Mouse (Mus musculus) CH12.LX (cell line): ENCODE measurements around the gene Gucy2e. TPM values are rescaled to one million over a fixed set of nuclear protein-coding genes. Genes with fewer than 3 reads are reported as not detected.

ENCODE experiments used
- DNase-seq: peaks from one replicate; pipeline ENCODE4 v3.0.0-alpha.2; 2013; ENCODE audit errors: extremely low read depth
- H3K27ac ChIP-seq: 2 replicates; pipeline ENCODE4 v1.5.1; 2012; ENCODE audit warnings: low read depth, mild to moderate bottlenecking, control low read depth, moderate library complexity; ENCODE audit not compliant: insufficient read depth
- H3K27me3 ChIP-seq: replicated peaks from 2 replicates; pipeline ENCODE3; 2012; ENCODE audit warnings: inconsistent platforms
- H3K36me3 ChIP-seq, 2 experiments: replicated peaks in 1 of 2; 2 replicates each; pipeline versions ENCODE3 to v1.6.1; 2012; ENCODE audit warnings: inconsistent platforms in 1 of 2, low read length in 1 of 2, mild to moderate bottlenecking in 1 of 2, mixed read lengths in 1 of 2, moderate library complexity in 1 of 2; ENCODE audit not compliant: control insufficient read depth in 1 of 2, insufficient read depth in 1 of 2
- H3K4me1 ChIP-seq, 2 experiments: 2 replicates each; pipeline ENCODE4 v1.6.1; 2012; ENCODE audit warnings: inconsistent platforms in 1 of 2, moderate library complexity in 1 of 2; ENCODE audit not compliant: insufficient read depth in 2 of 2, control insufficient read depth in 1 of 2
- H3K4me2 ChIP-seq: 2 replicates; pipeline ENCODE4 v1.6.1; 2012; ENCODE audit warnings: low read depth, mild to moderate bottlenecking, control low read depth; ENCODE audit not compliant: poor library complexity, insufficient read depth, severe bottlenecking
- H3K4me3 ChIP-seq, 3 experiments: fragments of 150-350 bp in 1 of 3; sonication (generic) in 1 of 3; replicated peaks in 1 of 3; 2 replicates each; pipeline versions ENCODE3 to v1.5.1; 2011 to 2012; ENCODE audit warnings: low read depth in 2 of 3, low read length in 2 of 3, mild to moderate bottlenecking in 2 of 3, moderate library complexity in 2 of 3, control low read depth in 1 of 3, improper control_type of control experiment in 1 of 3, inconsistent platforms in 1 of 3, mixed read lengths in 1 of 3; ENCODE audit not compliant: poor library complexity in 1 of 3
- H3K79me2 ChIP-seq: replicated peaks from 2 replicates; pipeline ENCODE4 v1.6.1; 2012; ENCODE audit warnings: mild to moderate bottlenecking, moderate library complexity; ENCODE audit not compliant: control insufficient read depth, poor library complexity, insufficient read depth, severe bottlenecking; ENCODE audit errors: extremely low read depth
- H3K9ac ChIP-seq: 2 replicates; pipeline ENCODE4 v1.6.1; 2012; ENCODE audit warnings: low read depth, mild to moderate bottlenecking, control low read depth, moderate library complexity; ENCODE audit not compliant: insufficient read depth
- H3K9me3 ChIP-seq: replicated peaks from 2 replicates; pipeline ENCODE3; 2012; ENCODE audit warnings: low read length, inconsistent platforms, mixed read lengths
- BHLHE40 ChIP-seq: IDR thresholded peaks from 2 replicates; pipeline ENCODE4 v1.6.1; 2011; ENCODE audit warnings: mild to moderate bottlenecking, low read depth, low read length, improper control_type of control experiment
- CHD2 ChIP-seq: IDR thresholded peaks from 2 replicates; pipeline ENCODE4 v1.6.1; 2011; ENCODE audit warnings: low read length, improper control_type of control experiment
- CTCF ChIP-seq, 2 experiments: IDR thresholded peaks in 1 of 2; conservative IDR thresholded peaks in 1 of 2; 2 replicates each; pipeline ENCODE4 v1.5.1; 2011 to 2012; ENCODE audit warnings: low read depth in 2 of 2, low read length in 2 of 2, improper control_type of control experiment in 1 of 2, inconsistent platforms in 1 of 2, mild to moderate bottlenecking in 1 of 2, moderate library complexity in 1 of 2
- E2F4 ChIP-seq: IDR thresholded peaks from 2 replicates; pipeline ENCODE4 v1.6.1; 2011; ENCODE audit warnings: low read depth, low read length, improper control_type of control experiment; ENCODE audit not compliant: insufficient replicate concordance
- EP300 ChIP-seq: IDR thresholded peaks from 2 replicates; pipeline ENCODE4 v1.6.1; 2011; ENCODE audit warnings: low read length, improper control_type of control experiment
- HCFC1 ChIP-seq: IDR thresholded peaks from 2 replicates; pipeline ENCODE4 v1.6.1; 2012; ENCODE audit warnings: low read depth, mild to moderate bottlenecking, inconsistent platforms, low read length, improper control_type of control experiment
- IRF4 ChIP-seq: IDR thresholded peaks from 2 replicates; pipeline ENCODE4 v1.6.1; 2014; ENCODE audit warnings: low read depth, mild to moderate bottlenecking, inconsistent platforms, low read length, improper control_type of control experiment
- JUN ChIP-seq: IDR thresholded peaks from 2 replicates; pipeline ENCODE4 v1.6.1; 2011; ENCODE audit warnings: low read depth, mild to moderate bottlenecking, low read length, improper control_type of control experiment, moderate library complexity; ENCODE audit not compliant: insufficient read depth
- JUND ChIP-seq: conservative IDR thresholded peaks from 2 replicates; pipeline ENCODE4 v1.6.1; 2011; ENCODE audit warnings: low read depth, low read length, improper control_type of control experiment
- KAT2A ChIP-seq: IDR thresholded peaks from 2 replicates; pipeline ENCODE4 v1.6.1; 2012; ENCODE audit warnings: low read length, improper control_type of control experiment, inconsistent platforms; ENCODE audit not compliant: insufficient replicate concordance
- MAX ChIP-seq: IDR thresholded peaks from 2 replicates; pipeline ENCODE4 v1.6.1; 2011; ENCODE audit warnings: low read length, improper control_type of control experiment
- MAZ ChIP-seq: IDR thresholded peaks from 2 replicates; pipeline ENCODE4 v1.6.1; 2012; ENCODE audit warnings: low read depth, mild to moderate bottlenecking, inconsistent platforms, low read length, improper control_type of control experiment, moderate library complexity
- MEF2A ChIP-seq: IDR thresholded peaks from 2 replicates; pipeline ENCODE4 v1.6.1; 2014; ENCODE audit warnings: low read depth, mild to moderate bottlenecking, inconsistent platforms, low read length, improper control_type of control experiment, borderline replicate concordance
- MXI1 ChIP-seq: IDR thresholded peaks from 2 replicates; pipeline ENCODE4 v1.6.1; 2011; ENCODE audit warnings: mild to moderate bottlenecking, low read depth, low read length, improper control_type of control experiment
- MYC ChIP-seq: IDR thresholded peaks from 2 replicates; pipeline ENCODE4 v1.6.1; 2011; ENCODE audit warnings: low read depth, mild to moderate bottlenecking, improper control_type of control experiment, low read length
- NELFE ChIP-seq: IDR thresholded peaks from 2 replicates; pipeline ENCODE4 v1.6.1; 2011; ENCODE audit warnings: low read depth, low read length, improper control_type of control experiment
- NRF1 ChIP-seq: IDR thresholded peaks from 2 replicates; pipeline ENCODE4 v1.6.1; 2014; ENCODE audit warnings: low read depth, mild to moderate bottlenecking, inconsistent platforms, low read length, improper control_type of control experiment, moderate library complexity
- POLR2AphosphoS2 ChIP-seq: IDR thresholded peaks from 2 replicates; pipeline ENCODE4 v1.6.1; 2011; ENCODE audit warnings: low read depth, low read length, improper control_type of control experiment
- RAD21 ChIP-seq: IDR thresholded peaks from 2 replicates; pipeline ENCODE4 v1.6.1; 2011; ENCODE audit warnings: low read depth, mild to moderate bottlenecking, low read length, improper control_type of control experiment, moderate library complexity
- SIN3A ChIP-seq: IDR thresholded peaks from 2 replicates; pipeline ENCODE4 v1.6.1; 2012; ENCODE audit warnings: low read length, improper control_type of control experiment, inconsistent platforms
- SMC3 ChIP-seq: IDR thresholded peaks from 2 replicates; pipeline ENCODE4 v1.6.1; 2011; ENCODE audit warnings: low read depth, low read length, improper control_type of control experiment
- TBP ChIP-seq: conservative IDR thresholded peaks from 2 replicates; pipeline ENCODE4 v1.6.1; 2011; ENCODE audit warnings: low read depth, low read length, improper control_type of control experiment
- TCF12 ChIP-seq: IDR thresholded peaks from 2 replicates; pipeline ENCODE4 v1.6.1; 2014; ENCODE audit warnings: low read depth, mild to moderate bottlenecking, inconsistent platforms, low read length, improper control_type of control experiment
- USF2 ChIP-seq: conservative IDR thresholded peaks from 2 replicates; pipeline ENCODE4 v1.6.1; 2011; ENCODE audit warnings: low read depth, low read length, improper control_type of control experiment
- ZKSCAN1 ChIP-seq: IDR thresholded peaks from 2 replicates; pipeline ENCODE4 v1.6.1; 2012; ENCODE audit warnings: low read depth, inconsistent platforms, low read length, improper control_type of control experiment, borderline replicate concordance
- dilution Hi-C: fragments of 300-500 bp; cut with MboI; formaldehyde crosslinking; loops from 2 replicates; pipeline ENCODE4 v1.14.3; 2020; ENCODE audit warnings: low sequenced_read_pairs; ENCODE audit not compliant: extremely low pct_unique_long_range_greater_than_20kb, extremely low pct_ligation_motif_present
- in situ Hi-C: fragments of 300-500 bp; cut with MboI; formaldehyde crosslinking; loops from 3 replicates; pipeline ENCODE4 v1.14.3; 2019; ENCODE audit warnings: low sequenced_read_pairs, low pct_ligation_motif_present, low pct_unique_long_range_greater_than_20kb, mixed read lengths
- polyA plus RNA-seq: library from polyadenylated mRNA; unstranded; fragments of >175 nt; gene quantifications from 2 replicates; pipeline ENCODE4 v1.2.1, GENCODE M21; 2012; ENCODE audit warnings: low read depth; ENCODE audit not compliant: insufficient read length
- total RNA-seq, 2 experiments: library from RNA; depleted of rRNA; stranded (reverse); fragments of 300-350 nt in 1 of 2; fragments of >200 nt in 1 of 2; gene quantifications; 2 replicates each; pipeline ENCODE4 v1.2.3; 2012 to 2014

Gucy2e gene
- total and polyA plus RNA-seq, 3 experiments, result 0.03 TPM; not detected in 2

DNA sequence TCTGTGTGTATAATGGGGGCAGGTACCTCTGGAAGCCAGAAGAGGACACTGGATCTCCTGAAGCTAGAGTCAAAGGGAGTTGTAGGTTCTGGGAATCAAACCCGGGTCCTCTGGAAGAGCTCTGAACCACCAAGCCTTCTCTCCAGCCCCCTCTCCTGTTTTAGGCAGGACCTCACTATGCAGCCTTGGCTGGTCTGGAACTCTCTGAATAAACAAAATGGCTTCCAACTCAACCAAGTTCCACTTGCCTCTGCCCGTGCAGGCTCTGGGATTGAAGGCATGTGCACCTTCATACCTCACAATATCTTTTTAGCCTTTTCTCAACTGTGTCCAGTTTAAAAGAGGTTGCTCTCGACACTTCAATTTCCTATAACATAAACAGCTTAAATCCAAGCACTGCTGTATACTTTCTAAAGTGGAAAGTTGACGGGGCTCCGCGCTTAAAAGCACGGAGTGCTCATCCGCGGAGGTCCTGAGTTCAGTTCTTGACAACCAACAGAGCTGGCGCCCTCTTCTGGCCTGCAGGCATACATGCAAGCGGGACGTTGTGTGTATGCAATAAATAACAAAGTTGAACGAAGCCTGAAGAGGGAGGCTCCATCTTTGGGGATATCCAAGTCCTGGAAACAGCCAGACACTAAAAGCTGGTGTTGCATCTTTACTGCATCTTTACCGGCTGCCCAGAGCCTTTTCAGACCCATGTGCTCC, 14.5 kb upstream of the Gucy2e start:
- no peak overlapping the region for H3K4me2 ChIP-seq
- in situ Hi-C loops, result no loop called here
- H3K4me3 ChIP-seq, result no peak overlapping the region
- no peak overlapping the region for H3K9ac ChIP-seq
- no peak overlapping the region for H3K27ac ChIP-seq
- dilution Hi-C loops, result no loop called here
- H3K4me1 ChIP-seq, result no peaks in the 10 kb centered on the region
- peaks cover 33% of the 10 kb centered on the region for H3K27me3 ChIP-seq
- no peak for TF ChIP-seq USF2
- peak; percentile 73 to 82 for TF ChIP-seq CTCF (conservative IDR thresholded peaks at IDR 0.05 in 1 of 2, IDR thresholded peaks at IDR 0.05 in 1 of 2; ENCODE audit: low read depth in 2 of 2, low read length in 2 of 2)
- no peak for TF ChIP-seq EP300
- peak; percentile 31; the same call in 1 of the 2 replicates for TF ChIP-seq NELFE
- peak; percentile 78 for TF ChIP-seq SMC3
- no peak for TF ChIP-seq BHLHE40
- TF ChIP-seq JUN, result no peak
- TF ChIP-seq POLR2AphosphoS2, result no peak
- peak; percentile 40 for TF ChIP-seq RAD21
- 0 out of 2 replicates have a peak, but pooled peaks have one; percentile 35 for TF ChIP-seq IRF4
- TF ChIP-seq MYC, result 0 out of 2 replicates have a peak, but pooled peaks have one; percentile 10
- no peak for TF ChIP-seq MAZ
- H3K79me2 ChIP-seq, result no peaks in the 10 kb centered on the region
- H3K9me3 ChIP-seq, result peaks cover 2% of the 10 kb centered on the region
- H3K36me3 ChIP-seq, result no peaks in the 10 kb centered on the region
- DNase-seq, result no peak

DNA sequence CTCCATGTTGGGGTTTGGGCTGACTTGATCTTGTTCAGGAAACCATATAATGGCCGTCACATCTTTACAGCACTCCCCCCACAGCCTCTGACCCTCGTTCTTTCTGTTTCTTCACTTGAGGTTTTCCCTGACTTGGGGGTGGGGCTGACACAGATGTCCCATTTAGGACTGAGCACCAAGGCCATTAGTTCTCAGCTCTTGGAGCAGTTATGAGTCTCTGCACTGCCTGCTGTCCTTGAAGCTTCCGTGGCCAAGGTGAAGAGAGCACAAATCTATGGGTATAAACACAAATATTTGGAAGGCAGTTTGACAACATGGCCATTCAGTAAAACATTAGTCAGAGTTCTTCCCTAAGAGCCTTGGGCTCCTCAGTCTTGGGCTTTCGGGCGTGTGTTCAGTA, 13.3 kb upstream of the Gucy2e start:
- H3K4me1 ChIP-seq, result peaks cover 0 to 3% of the 10 kb centered on the region in 2 experiments; a peak in 1 of 4 replicates
- TF ChIP-seq MAZ (no peak), HCFC1 (no peak), NELFE (no peak), MAX (no peak), TCF12 (no peak), IRF4 (no peak), MXI1 (no peak), JUND (no peak), TBP (no peak), NRF1 (no peak), KAT2A (no peak), ZKSCAN1 (no peak), MEF2A (no peak), SIN3A (no peak), CHD2 (no peak), E2F4 (no peak)
- TF ChIP-seq, all 38 proteins: peak for 0
- DNase-seq, result no peak
- H3K36me3 ChIP-seq, result no peaks in the 10 kb centered on the region
- in situ Hi-C loops, result no loop called here
- H3K9me3 ChIP-seq, result peaks cover 2% of the 10 kb centered on the region
- H3K27ac ChIP-seq, result no peak overlapping the region
- H3K27me3 ChIP-seq, result peaks cover 38% of the 10 kb centered on the region
- no peak overlapping the region for H3K4me2 ChIP-seq
- dilution Hi-C loops, result no loop called here
- no peak overlapping the region for H3K4me3 ChIP-seq
- H3K79me2 ChIP-seq, result no peaks in the 10 kb centered on the region
- no peak overlapping the region for H3K9ac ChIP-seq
